Mouse (Mus musculus) lung, embryonic 16.5 days (tissue): ENCODE results near the gene Tas2r125. TPM values are rescaled to one million over a fixed set of nuclear protein-coding genes. Genes with fewer than 3 reads are reported as not detected.
"Not testable (repeated sequence)": the region's sequence is repeated elsewhere in the genome, so short reads cannot be mapped to it uniquely, and the experiment has no call there.

Experiments used
- ATAC-seq: fragments of 200-750 bp; cut with Nextera tagmentation; 2 replicates; pipeline ENCODE4 v1.8.0; 2017; ENCODE audit warnings: low read depth, mild to moderate bottlenecking, moderate library complexity
- H3K27ac ChIP-seq: fragments of 300-500 bp; sonication (generic); 2 replicates; pipeline ENCODE4 v1.5.1; 2014; ENCODE audit warnings: mild to moderate bottlenecking, control low read depth, low read length
- H3K27me3 ChIP-seq: fragments of 300-500 bp; sonication (generic); 2 replicates; pipeline ENCODE4 v1.6.1; 2014; ENCODE audit warnings: low read depth, low read length, mixed read lengths; ENCODE audit not compliant: control insufficient read depth, insufficient read depth
- H3K36me3 ChIP-seq: fragments of 300-500 bp; sonication (generic); 2 replicates; pipeline ENCODE4 v1.6.1; 2014; ENCODE audit warnings: low read length; ENCODE audit not compliant: control insufficient read depth, insufficient read depth
- H3K4me1 ChIP-seq: fragments of 300-500 bp; sonication (generic); replicated peaks from 2 replicates; pipeline ENCODE4 v1.6.1; 2014; ENCODE audit warnings: low read length, mixed read lengths; ENCODE audit not compliant: control insufficient read depth, insufficient read depth
- H3K4me2 ChIP-seq: fragments of 300-500 bp; sonication (generic); 2 replicates; pipeline ENCODE4 v1.6.1; 2014; ENCODE audit warnings: low read depth, low read length, control low read depth
- H3K4me3 ChIP-seq: fragments of 300-500 bp; sonication (generic); 2 replicates; pipeline ENCODE4 v1.5.1; 2014; ENCODE audit warnings: mild to moderate bottlenecking, low read length, control low read depth
- H3K9ac ChIP-seq: fragments of 300-500 bp; sonication (generic); 2 replicates; pipeline ENCODE4 v1.6.1; 2014; ENCODE audit warnings: low read length, control low read depth
- H3K9me3 ChIP-seq: fragments of 300-500 bp; sonication (generic); 2 replicates; pipeline ENCODE4 v1.6.1; 2016; ENCODE audit warnings: low read length; ENCODE audit not compliant: control insufficient read depth
- WGBS: fragments of 180-500 bp; shearing (Covaris S2); extraction: QIAGEN DNeasy Blood & Tissue Kit; methylation state at CpG from one replicate; pipeline ENCODE4 v1.1.7; 2014; 5-methylcytosine and 5-hydroxymethylcytosine counted together
- polyA plus RNA-seq: library from polyadenylated mRNA; unstranded; fragments of >200 nt; fragmentation: Nextera tagmentation; extraction: Ambion mirVana; gene quantifications from 2 replicates; pipeline ENCODE4 v1.2.1, GENCODE M21; 2015

Gene Tas2r125
- polyA plus RNA-seq = not detected in 2 replicates

DNA sequence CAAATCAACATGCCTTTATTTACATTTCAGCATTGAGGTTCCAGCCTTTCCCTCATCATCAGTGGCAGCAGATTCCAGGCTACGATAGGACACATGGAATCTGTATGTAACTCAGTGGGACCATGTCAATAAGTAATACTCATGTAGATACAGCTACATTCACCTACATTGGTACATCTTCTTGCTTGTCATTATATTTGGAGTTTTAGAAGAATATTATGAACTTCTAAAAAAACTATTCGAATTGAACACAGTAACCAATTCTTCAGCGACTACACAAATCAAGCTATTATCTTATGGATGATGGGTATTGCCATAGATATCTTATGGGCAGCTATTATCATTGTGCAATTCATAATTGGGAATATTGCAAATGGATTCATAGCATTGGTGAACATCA lies at the start of gene Tas2r125:
Gene Tas2r125, plus strand, starts transcription at position 301 of the 400 bp plus-strand sequence.
- H3K4me2 ChIP-seq = no peak within 1 kb of the TSS
- no peak within 1 kb of the TSS for H3K4me3 ChIP-seq
- no peak within 1 kb of the TSS for H3K9ac ChIP-seq
- ATAC-seq = no peak
- H3K36me3 ChIP-seq = no peaks in the 10 kb centered on the region
- H3K27me3 ChIP-seq = no peaks in the 10 kb centered on the region
- H3K9me3 ChIP-seq = no peaks in the 10 kb centered on the region
- no peak within 1 kb of the TSS for H3K27ac ChIP-seq
- WGBS = 81% methylated on average over 3 of the region's 3 CpGs
- H3K4me1 ChIP-seq = no peaks in the 10 kb centered on the region

- Histone ChIP-seq H3K27me3 (no peaks in the 10 kb centered on the region), H3K4me2 (no peak within 1 kb of the TSS), H3K9me3 (no peaks in the 10 kb centered on the region), H3K9ac (no peak within 1 kb of the TSS), H3K27ac (no peak within 1 kb of the TSS), H3K4me1 (no peaks in the 10 kb centered on the region), H3K4me3 (no peak within 1 kb of the TSS), H3K36me3 (no peaks in the 10 kb centered on the region)
- no peak for ATAC-seq
Measured at GRCm38 (mm10) chr6:132867708-132868107, 41.7 kb upstream of the Tas2r125 start, which contains the start of gene Tas2r110. Gene Tas2r110 (plus strand): TSS chr6:132868008.

DNA sequence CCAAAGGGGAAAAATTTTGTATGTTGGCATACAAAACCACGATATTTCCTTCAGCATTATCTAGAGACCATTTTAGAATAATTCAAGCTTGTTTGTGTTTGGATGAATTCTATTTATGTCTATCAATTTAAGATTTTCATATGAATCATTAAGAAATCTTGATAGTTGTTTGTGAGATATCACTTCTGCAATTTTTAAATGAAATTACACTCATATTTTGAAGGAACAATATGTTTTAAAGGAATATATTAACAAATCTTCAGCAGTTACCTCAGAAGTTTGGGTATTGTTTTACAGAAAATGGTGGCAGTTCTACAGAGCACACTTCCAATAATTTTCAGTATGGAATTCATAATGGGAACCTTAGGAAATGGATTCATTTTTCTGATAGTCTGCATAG lies 16.7 kb upstream of the Tas2r125 start, which contains the start of gene Tas2r113:
Gene Tas2r113, plus strand, starts transcription at position 301 of the 400 bp plus-strand sequence.
- Histone ChIP-seq H3K9me3 (no peaks in the 10 kb centered on the region), H3K36me3 (no peaks in the 10 kb centered on the region), H3K27ac (no peak within 1 kb of the TSS), H3K4me2 (no peak within 1 kb of the TSS), H3K27me3 (no peaks in the 10 kb centered on the region), H3K4me1 (no peaks in the 10 kb centered on the region), H3K4me3 (no peak within 1 kb of the TSS), H3K9ac (no peak within 1 kb of the TSS)
- WGBS = 65% methylated on average over 1 of the region's 1 CpGs
- no peak for ATAC-seq

- not testable (repeated sequence) for H3K27me3 ChIP-seq, H3K4me1 ChIP-seq, H3K27ac ChIP-seq, H3K4me3 ChIP-seq, ATAC-seq, H3K9me3 ChIP-seq, H3K9ac ChIP-seq, H3K4me2 ChIP-seq, H3K36me3 ChIP-seq
Measured at GRCm38 (mm10) chr6:132941376-132941775, 31.9 kb downstream of the Tas2r125 start.

- Histone ChIP-seq H3K9me3 (no peaks in the 10 kb centered on the region), H3K4me2 (no peak within 1 kb of the TSS), H3K9ac (no peak within 1 kb of the TSS), H3K27me3 (no peaks in the 10 kb centered on the region), H3K4me1 (no peaks in the 10 kb centered on the region), H3K27ac (no peak within 1 kb of the TSS), H3K36me3 (no peaks in the 10 kb centered on the region), H3K4me3 (no peak within 1 kb of the TSS)
- no peak for ATAC-seq
- WGBS = 68% methylated on average over 2 of the region's 2 CpGs
Measured at GRCm38 (mm10) chr6:132950802-132951201, 41.4 kb downstream of the Tas2r125 start, which contains the start of gene Tas2r129. Gene Tas2r129 (plus strand): TSS chr6:132951102.

DNA sequence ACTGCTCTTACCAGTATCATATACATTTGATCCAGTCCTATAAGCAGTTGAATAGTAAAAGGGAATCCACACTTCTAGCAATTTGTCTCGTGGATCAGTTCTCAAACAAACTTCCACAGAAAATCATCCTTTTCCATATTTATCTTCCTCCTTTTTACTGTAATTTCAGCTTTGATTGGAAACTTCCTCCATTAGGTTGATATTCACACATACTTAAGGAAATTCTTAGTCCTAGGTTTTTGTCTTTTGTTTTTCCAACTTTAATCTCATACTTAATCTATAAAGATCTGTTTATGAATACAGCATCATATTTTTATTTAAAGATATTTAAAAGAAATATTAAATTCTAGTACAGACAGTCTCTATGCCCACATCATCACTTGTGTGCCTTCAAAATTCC lies 48.4 kb downstream of the Tas2r125 start, which contains the start of gene Tas2r131:
Gene Tas2r131, minus strand, starts transcription at position 101 of the 400 bp plus-strand sequence.
- no peak within 1 kb of the TSS for H3K27ac ChIP-seq
- WGBS = 50% methylated on average over 1 of the region's 1 CpGs
- no peak within 1 kb of the TSS for H3K9ac ChIP-seq
- no peak for ATAC-seq
- no peak within 1 kb of the TSS for H3K4me3 ChIP-seq
- H3K9me3 ChIP-seq = no peaks in the 10 kb centered on the region
- H3K27me3 ChIP-seq = no peaks in the 10 kb centered on the region
- no peaks in the 10 kb centered on the region for H3K4me1 ChIP-seq
- no peaks in the 10 kb centered on the region for H3K36me3 ChIP-seq
- H3K4me2 ChIP-seq = no peak within 1 kb of the TSS

Other genes with a start within 250 kb of the Tas2r125 start
- gene Tas2r121, start 208.6 kb upstream of the Tas2r125 start, polyA plus RNA-seq = not detected in 2 replicates
- not detected in 2 replicates for gene Tas2r122, start 197.7 kb upstream of the Tas2r125 start, polyA plus RNA-seq
- gene Tas2r115, start 171.6 kb upstream of the Tas2r125 start, polyA plus RNA-seq = not detected in 2 replicates
- gene Tas2r124, start 154.9 kb upstream of the Tas2r125 start, polyA plus RNA-seq = not detected in 2 replicates
- not detected in 2 replicates for gene Tas2r102, start 147.5 kb upstream of the Tas2r125 start, polyA plus RNA-seq
- not detected in 2 replicates for gene Tas2r136, start 131.5 kb upstream of the Tas2r125 start, polyA plus RNA-seq
- not detected in 2 replicates for gene Tas2r117, start 106.8 kb upstream of the Tas2r125 start, polyA plus RNA-seq
- not detected in 2 replicates for gene Tas2r123, start 62.5 kb upstream of the Tas2r125 start, polyA plus RNA-seq
- not detected in 2 replicates for gene Tas2r116, start 54.2 kb upstream of the Tas2r125 start, polyA plus RNA-seq
- gene Tas2r110, start 41.6 kb upstream of the Tas2r125 start, polyA plus RNA-seq = not detected in 2 replicates
- not detected in 2 replicates for gene Tas2r113, start 16.6 kb upstream of the Tas2r125 start, polyA plus RNA-seq
- gene Tas2r129, start 41.5 kb downstream of the Tas2r125 start, polyA plus RNA-seq = not detected in 2 replicates
- not detected in 2 replicates for gene Tas2r131, start 48.3 kb downstream of the Tas2r125 start, polyA plus RNA-seq
- not detected in 2 replicates for gene Tas2r109, start 71.3 kb downstream of the Tas2r125 start, polyA plus RNA-seq
- gene Tas2r103, start 127.5 kb downstream of the Tas2r125 start, polyA plus RNA-seq = not detected in 2 replicates
- not detected in 2 replicates for gene Tas2r140, start 146.2 kb downstream of the Tas2r125 start, polyA plus RNA-seq
- 80.0 and 90.7 TPM in 2 replicates for gene Smim10l1, start 195.3 kb downstream of the Tas2r125 start, polyA plus RNA-seq